33 mouse cellular contexts compared by ENCODE assay signal in the genomic region with DNA sequence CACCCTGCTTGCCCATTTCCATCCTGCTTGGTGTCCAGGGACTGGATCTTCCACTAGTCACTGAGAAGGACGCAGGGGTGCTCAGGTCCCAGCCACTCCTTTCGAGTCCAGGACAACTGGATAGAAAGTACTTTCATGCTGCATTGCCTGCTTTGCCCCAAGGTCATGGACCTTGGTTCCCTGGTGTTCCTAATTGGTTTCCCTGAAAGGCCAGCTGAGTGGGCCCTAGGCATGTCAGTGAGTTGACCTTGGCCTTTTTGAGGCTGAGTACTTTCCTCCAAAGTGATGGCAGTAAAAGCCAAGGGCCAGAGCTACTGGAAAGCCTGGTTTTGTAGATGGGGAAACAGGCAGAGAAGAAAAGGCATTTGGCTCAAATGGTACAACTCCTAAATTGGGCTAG. TPM values are rescaled to one million over a fixed set of nuclear protein-coding genes. Genes with fewer than 3 reads are reported as not detected.
"Had no signal": no experiment of that assay in that cellular context is flagged by ENCODE, and none has a peak within 500 bp of the region (broad histone marks: within the 10 kb centered on the region; RNA-seq: fewer than 3 reads in every experiment).

No protein-coding gene starts in this region.

- H3K9ac ChIP-seq: heart, embryonic 12.5 days; hindbrain, embryonic 12.5 days; hindbrain, embryonic 14.5 days; intestine, embryonic 15.5 days; liver, embryonic 13.5 days; liver, embryonic 15.5 days had no signal

- H3K27ac ChIP-seq: gastrocnemius, adult 2 months; heart, embryonic 10.5 days; hindbrain, embryonic 10.5 days; hindbrain, embryonic 12.5 days; hindbrain, embryonic 14.5 days; intestine, embryonic 15.5 days; layer of hippocampus, adult 2 months; left cerebral cortex, adult 2 months; limb, embryonic 13.5 days; liver, embryonic 13.5 days; liver, embryonic 15.5 days had no signal

- H3K4me2 ChIP-seq: heart, embryonic 12.5 days; hindbrain, embryonic 12.5 days; hindbrain, embryonic 14.5 days; intestine, embryonic 15.5 days; limb, embryonic 13.5 days; liver, embryonic 11.5 days; liver, embryonic 13.5 days; liver, embryonic 15.5 days had no signal

- ATAC-seq: hindbrain, embryonic 16.5 days; inflammation-experienced regulatory T-cells, adult 6 months; intestine, embryonic 15.5 days; intestine, postnatal 0 days had no signal

- H3K4me3 ChIP-seq: gastrocnemius, adult 2 months; heart, embryonic 10.5 days; heart, embryonic 12.5 days; hindbrain, embryonic 10.5 days; hindbrain, embryonic 12.5 days; intestine, embryonic 15.5 days; layer of hippocampus, adult 2 months; left cerebral cortex, adult 2 months; limb, embryonic 13.5 days; liver, embryonic 13.5 days; liver, embryonic 15.5 days had no signal

- DNase-seq: gastrocnemius, adult 2 months; gastrocnemius, postnatal 10 days; gastrocnemius, postnatal 25 days; heart, adult 18-20 months; heart, postnatal 10 days; heart, postnatal 4 days; kidney, adult 18-20 months; kidney, adult 8-10 months; kidney, postnatal 10 days; kidney, postnatal 25 days; kidney, postnatal 4 days; liver; liver, embryonic 13.5 days had no signal

- H3K36me3 ChIP-seq: heart, embryonic 10.5 days; heart, embryonic 12.5 days; hindbrain, embryonic 10.5 days; hindbrain, embryonic 12.5 days; intestine, embryonic 15.5 days; limb, embryonic 13.5 days; liver, embryonic 13.5 days; liver, embryonic 15.5 days had no signal

- H3K9me3 ChIP-seq: heart, embryonic 10.5 days; heart, embryonic 12.5 days; hindbrain, embryonic 10.5 days; hindbrain, embryonic 12.5 days; intestine, embryonic 15.5 days; limb, embryonic 13.5 days; liver, embryonic 13.5 days; liver, embryonic 15.5 days had no signal

- H3K27me3 ChIP-seq: hindbrain, embryonic 12.5 days; intestine, embryonic 15.5 days had no signal

RNA-seq across cellular contexts. Expression of gene 1520401A03Rik, which starts 0.7 kb away (rescaled TPM):
- total RNA-seq: gastrocnemius, adult 2 months; gastrocnemius, postnatal 25 days; granulocyte monocyte progenitor cell, adult 5-6 weeks; heart, adult 18-20 months; heart, adult 8-10 months; heart, postnatal 10 days; heart, postnatal 25 days; heart, postnatal 4 days had no signal
- polyA plus RNA-seq: heart, embryonic 10.5 days; heart, embryonic 12.5 days; heart, embryonic 14.5 days; heart, embryonic 16.5 days; hindbrain, embryonic 10.5 days; inflammation-experienced regulatory T-cells, adult 6 months; intestine, embryonic 15.5 days; intestine, postnatal 0 days had no signal

RNA-seq across cellular contexts. Expression of gene Kremen2, which starts 23.7 kb away (rescaled TPM):
- total RNA-seq: gastrocnemius, adult 2 months; gastrocnemius, postnatal 10 days; gastrocnemius, postnatal 25 days; granulocyte monocyte progenitor cell, adult 5-6 weeks; heart, postnatal 10 days; heart, postnatal 25 days; heart, postnatal 4 days had no signal
- polyA plus RNA-seq: heart, embryonic 14.5 days; liver, embryonic 15.5 days had no signal

RNA-seq across cellular contexts. Expression of gene Cldn9, which starts 38.1 kb away (rescaled TPM):
- total RNA-seq: granulocyte monocyte progenitor cell, adult 5-6 weeks; heart, adult 18-20 months; heart, postnatal 10 days; heart, postnatal 25 days; heart, postnatal 4 days; layer of hippocampus, postnatal 25 days had no signal
- polyA plus RNA-seq: heart, embryonic 12.5 days; inflammation-experienced regulatory T-cells, adult 6 months; liver, embryonic 13.5 days; liver, embryonic 15.5 days had no signal
